Mouse (Mus musculus): ENCODE data around the gene Gstp1. TPM values are rescaled to one million over a fixed set of nuclear protein-coding genes. Genes with fewer than 3 reads are reported as not detected.

Gstp1 gene
- polyA plus RNA-seq, 1 experiment from 2014 or later, result 497 TPM

GRCm38 (mm10) chr19:4000119-4000900, 37.5 kb downstream of the Gstp1 start, which contains the start of the genes Nudt8 and Gm49405:
Gene Nudt8 (plus strand): TSS chr19:4000580.
Gene Gm49405 (plus strand): TSS chr19:4000626.
- H3K4me3 ChIP-seq (replicated peaks; ENCODE audit: low read length), result peak within 1 kb of the TSS; percentile 63
- peak within 1 kb of the TSS; percentile 72 for H3K4me2 ChIP-seq (replicated peaks)
- H3K36me3 ChIP-seq (replicated peaks; ENCODE audit: control insufficient read depth, insufficient read depth), result 0 out of 2 replicates have a peak, but pooled peaks cover under 1% of the 10 kb centered on the region
- peak within 1 kb of the TSS; percentile 94 for H3K27ac ChIP-seq
- H3K9ac ChIP-seq, result peak within 1 kb of the TSS; percentile 83
- peaks cover 6% of the 10 kb centered on the region for H3K4me1 ChIP-seq (replicated peaks; ENCODE audit: control insufficient read depth, insufficient read depth, low read length)
- H3K27me3 ChIP-seq (ENCODE audit: control insufficient read depth, insufficient read depth, low read length), result no peaks in the 10 kb centered on the region
- H3K9me3 ChIP-seq (ENCODE audit: control insufficient read depth, low read length), result no peaks in the 10 kb centered on the region
- peak; percentile 90 for ATAC-seq (ENCODE audit: low FRiP score)
- peak; percentile 93 for DNase-seq (ENCODE audit: low spot score)
- WGBS, result under 1% methylated on average over 64 of the region's 64 CpGs

- Histone ChIP-seq H3K4me1 (replicated peaks; ENCODE audit: control insufficient read depth, insufficient read depth, low read length) (peaks cover 6% of the 10 kb centered on the region), H3K4me3 (replicated peaks; ENCODE audit: low read length) (no peak overlapping the region; the same call in 1 of the 2 replicates), H3K36me3 (replicated peaks; ENCODE audit: control insufficient read depth, insufficient read depth) (no peaks in the 10 kb centered on the region), H3K27me3 (ENCODE audit: control insufficient read depth, insufficient read depth, low read length) (no peaks in the 10 kb centered on the region), H3K9me3 (ENCODE audit: control insufficient read depth, low read length) (no peaks in the 10 kb centered on the region), H3K9ac (no peak overlapping the region), H3K4me2 (replicated peaks) (peak overlapping the region; percentile 72; the same call in 1 of the 2 replicates), H3K27ac (no peak overlapping the region)
- no peak for DNase-seq (ENCODE audit: low spot score)
- 86% methylated on average over 9 of the region's 9 CpGs for WGBS
- no peak for ATAC-seq (ENCODE audit: low FRiP score)
Measured at GRCm38 (mm10) chr19:3999121-3999730, 38.6 kb downstream of the Gstp1 start.

GRCm38 (mm10) chr19:3998335-3998734, 39.5 kb downstream of the Gstp1 start:
- H3K27me3 ChIP-seq (ENCODE audit: control insufficient read depth, insufficient read depth, low read length), result no peaks in the 10 kb centered on the region
- no peak overlapping the region for H3K4me3 ChIP-seq (replicated peaks; ENCODE audit: low read length)
- DNase-seq (ENCODE audit: low spot score) (no peak), ATAC-seq (ENCODE audit: low FRiP score) (no peak)
- no peaks in the 10 kb centered on the region for H3K9me3 ChIP-seq (ENCODE audit: control insufficient read depth, low read length)
- no peak overlapping the region for H3K27ac ChIP-seq
- H3K4me1 ChIP-seq (replicated peaks; ENCODE audit: control insufficient read depth, insufficient read depth, low read length), result peaks cover 6% of the 10 kb centered on the region
- no peak overlapping the region for H3K9ac ChIP-seq
- no peak overlapping the region for H3K4me2 ChIP-seq (replicated peaks)
- H3K36me3 ChIP-seq (replicated peaks; ENCODE audit: control insufficient read depth, insufficient read depth), result no peaks in the 10 kb centered on the region
- WGBS, result 81% methylated on average over 8 of the region's 8 CpGs

- H3K27ac ChIP-seq, result no peak overlapping the region
- ATAC-seq (ENCODE audit: low FRiP score) (no peak), DNase-seq (ENCODE audit: low spot score) (no peak)
- H3K9me3 ChIP-seq (ENCODE audit: control insufficient read depth, low read length), result no peaks in the 10 kb centered on the region
- no peak overlapping the region for H3K4me3 ChIP-seq (replicated peaks; ENCODE audit: low read length)
- H3K9ac ChIP-seq, result no peak overlapping the region
- 71% methylated on average over 8 of the region's 8 CpGs for WGBS
- H3K4me1 ChIP-seq (replicated peaks; ENCODE audit: control insufficient read depth, insufficient read depth, low read length), result peaks cover 6% of the 10 kb centered on the region
- no peaks in the 10 kb centered on the region for H3K27me3 ChIP-seq (ENCODE audit: control insufficient read depth, insufficient read depth, low read length)
- H3K4me2 ChIP-seq (replicated peaks), result no peak overlapping the region
- no peaks in the 10 kb centered on the region for H3K36me3 ChIP-seq (replicated peaks; ENCODE audit: control insufficient read depth, insufficient read depth)
Measured at GRCm38 (mm10) chr19:3997231-3997630, 40.6 kb downstream of the Gstp1 start.

- Histone ChIP-seq H3K36me3 (replicated peaks; ENCODE audit: control insufficient read depth, insufficient read depth) (no peaks in the 10 kb centered on the region), H3K27me3 (ENCODE audit: control insufficient read depth, insufficient read depth, low read length) (no peaks in the 10 kb centered on the region), H3K4me3 (replicated peaks; ENCODE audit: low read length) (no peak overlapping the region), H3K4me2 (replicated peaks) (no peak overlapping the region), H3K4me1 (replicated peaks; ENCODE audit: control insufficient read depth, insufficient read depth, low read length) (peaks cover 6% of the 10 kb centered on the region), H3K27ac (no peak overlapping the region), H3K9me3 (ENCODE audit: control insufficient read depth, low read length) (no peaks in the 10 kb centered on the region), H3K9ac (no peak overlapping the region)
- ATAC-seq (ENCODE audit: low FRiP score), result no peak
- WGBS, result 80% methylated on average over 8 of the region's 8 CpGs
- DNase-seq (ENCODE audit: low spot score), result no peak
Measured at GRCm38 (mm10) chr19:3996747-3997146, 41.0 kb downstream of the Gstp1 start.

GRCm38 (mm10) chr19:3996106-3996505, 41.7 kb downstream of the Gstp1 start:
- Histone ChIP-seq H3K4me1 (replicated peaks; ENCODE audit: control insufficient read depth, insufficient read depth, low read length) (peaks cover 4% of the 10 kb centered on the region), H3K9ac (no peak overlapping the region), H3K9me3 (ENCODE audit: control insufficient read depth, low read length) (no peaks in the 10 kb centered on the region), H3K27ac (no peak overlapping the region), H3K27me3 (ENCODE audit: control insufficient read depth, insufficient read depth, low read length) (no peaks in the 10 kb centered on the region), H3K4me2 (replicated peaks) (no peak overlapping the region), H3K36me3 (replicated peaks; ENCODE audit: control insufficient read depth, insufficient read depth) (no peaks in the 10 kb centered on the region), H3K4me3 (replicated peaks; ENCODE audit: low read length) (no peak overlapping the region)
- ATAC-seq (ENCODE audit: low FRiP score) (no peak), DNase-seq (ENCODE audit: low spot score) (no peak)
- 74% methylated on average over 7 of the region's 7 CpGs for WGBS

GRCm38 (mm10) chr19:3995505-3995904, 42.3 kb downstream of the Gstp1 start:
- H3K36me3 ChIP-seq (replicated peaks; ENCODE audit: control insufficient read depth, insufficient read depth), result no peaks in the 10 kb centered on the region
- no peaks in the 10 kb centered on the region for H3K9me3 ChIP-seq (ENCODE audit: control insufficient read depth, low read length)
- no peaks in the 10 kb centered on the region; the same call in 1 of the 2 replicates for H3K4me1 ChIP-seq (replicated peaks; ENCODE audit: control insufficient read depth, insufficient read depth, low read length)
- H3K4me2 ChIP-seq (replicated peaks), result no peak overlapping the region
- no peak overlapping the region for H3K9ac ChIP-seq
- 93% methylated on average over 3 of the region's 3 CpGs for WGBS
- H3K4me3 ChIP-seq (replicated peaks; ENCODE audit: low read length), result no peak overlapping the region
- no peaks in the 10 kb centered on the region for H3K27me3 ChIP-seq (ENCODE audit: control insufficient read depth, insufficient read depth, low read length)
- no peak for DNase-seq (ENCODE audit: low spot score)
- no peak overlapping the region for H3K27ac ChIP-seq
- no peak for ATAC-seq (ENCODE audit: low FRiP score)

- no peak overlapping the region for H3K9ac ChIP-seq
- no peaks in the 10 kb centered on the region; the same call in 1 of the 2 replicates for H3K4me1 ChIP-seq (replicated peaks; ENCODE audit: control insufficient read depth, insufficient read depth, low read length)
- no peak for ATAC-seq (ENCODE audit: low FRiP score)
- no peaks in the 10 kb centered on the region for H3K36me3 ChIP-seq (replicated peaks; ENCODE audit: control insufficient read depth, insufficient read depth)
- H3K4me3 ChIP-seq (replicated peaks; ENCODE audit: low read length), result no peak overlapping the region
- H3K27me3 ChIP-seq (ENCODE audit: control insufficient read depth, insufficient read depth, low read length), result no peaks in the 10 kb centered on the region
- H3K9me3 ChIP-seq (ENCODE audit: control insufficient read depth, low read length), result no peaks in the 10 kb centered on the region
- no peak for DNase-seq (ENCODE audit: low spot score)
- H3K4me2 ChIP-seq (replicated peaks), result no peak overlapping the region
- H3K27ac ChIP-seq, result no peak overlapping the region
- 72% methylated on average over 6 of the region's 6 CpGs for WGBS
Measured at GRCm38 (mm10) chr19:3994932-3995331, 42.9 kb downstream of the Gstp1 start.

- Histone ChIP-seq H3K27me3 (ENCODE audit: control insufficient read depth, insufficient read depth, low read length) (no peaks in the 10 kb centered on the region), H3K4me3 (replicated peaks; ENCODE audit: low read length) (no peak within 1 kb of the TSS), H3K4me1 (replicated peaks; ENCODE audit: control insufficient read depth, insufficient read depth, low read length) (no peaks in the 10 kb centered on the region), H3K9me3 (ENCODE audit: control insufficient read depth, low read length) (no peaks in the 10 kb centered on the region), H3K36me3 (replicated peaks; ENCODE audit: control insufficient read depth, insufficient read depth) (no peaks in the 10 kb centered on the region), H3K27ac (no peak within 1 kb of the TSS), H3K9ac (no peak within 1 kb of the TSS), H3K4me2 (replicated peaks) (no peak within 1 kb of the TSS)
- WGBS, result 53% methylated on average over 5 of the region's 5 CpGs
- DNase-seq (ENCODE audit: low spot score), result no peak
- ATAC-seq (ENCODE audit: low FRiP score), result no peak
Measured at GRCm38 (mm10) chr19:3992416-3992815, 45.4 kb downstream of the Gstp1 start, which contains the start of gene Tbx10. Gene Tbx10 (plus strand): TSS chr19:3992752.

All from hindbrain, embryonic 14.5 days (tissue).